Mouse (Mus musculus): ENCODE results near the gene Capn1. TPM values are rescaled to one million over a fixed set of nuclear protein-coding genes. Genes with fewer than 3 reads are reported as not detected.

The Capn1 gene
- polyA plus RNA-seq, 1 experiment, result 21.8 TPM

DNA sequence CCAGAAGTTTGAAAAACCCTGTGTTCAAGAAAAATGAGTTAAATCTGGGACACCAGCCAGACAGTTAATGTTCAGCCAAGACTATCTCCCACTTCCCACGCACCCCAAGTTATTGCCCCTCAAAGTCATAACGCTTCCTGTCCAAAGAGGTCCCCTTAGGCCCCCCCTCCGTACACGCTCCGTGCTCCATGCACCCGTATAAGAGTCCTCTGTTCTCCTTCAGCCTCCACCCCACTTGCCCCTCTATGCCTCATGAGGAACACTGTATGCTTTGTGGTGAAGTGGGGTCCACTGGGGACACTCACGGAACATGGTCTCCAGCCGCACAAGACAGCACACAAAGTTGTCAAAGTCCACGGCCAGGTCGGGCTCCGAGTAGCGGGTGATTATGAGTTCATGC, 25.7 kb downstream of the Capn1 start:
- Histone ChIP-seq H3K27me3 (ENCODE audit: control insufficient read depth, insufficient read depth, low read length, poor library complexity, severe bottlenecking) (no peaks in the 10 kb centered on the region), H3K9ac (ENCODE audit: low read depth, poor library complexity, severe bottlenecking) (no peak overlapping the region), H3K36me3 (ENCODE audit: control insufficient read depth, insufficient read depth, low read length, poor library complexity, severe bottlenecking) (no peaks in the 10 kb centered on the region), H3K4me1 (ENCODE audit: control insufficient read depth, insufficient read depth, low read length) (peaks cover 12% of the 10 kb centered on the region), H3K9me3 (replicated peaks; ENCODE audit: control insufficient read depth, insufficient read depth, low read length, poor library complexity, severe bottlenecking) (no peaks in the 10 kb centered on the region), H3K27ac (ENCODE audit: insufficient read depth, low read length) (no peak overlapping the region), H3K4me3 (ENCODE audit: low read depth, low read length) (no peak overlapping the region)
- TF ChIP-seq CTCF (IDR thresholded peaks at IDR 0.05; ENCODE audit: low read depth, low read length) (no peak), EP300 (IDR thresholded peaks at IDR 0.05; ENCODE audit: insufficient read depth, low read depth, low read length) (no peak), POLR2A (IDR thresholded peaks at IDR 0.05; ENCODE audit: insufficient read depth, low read length) (no peak)

DNA sequence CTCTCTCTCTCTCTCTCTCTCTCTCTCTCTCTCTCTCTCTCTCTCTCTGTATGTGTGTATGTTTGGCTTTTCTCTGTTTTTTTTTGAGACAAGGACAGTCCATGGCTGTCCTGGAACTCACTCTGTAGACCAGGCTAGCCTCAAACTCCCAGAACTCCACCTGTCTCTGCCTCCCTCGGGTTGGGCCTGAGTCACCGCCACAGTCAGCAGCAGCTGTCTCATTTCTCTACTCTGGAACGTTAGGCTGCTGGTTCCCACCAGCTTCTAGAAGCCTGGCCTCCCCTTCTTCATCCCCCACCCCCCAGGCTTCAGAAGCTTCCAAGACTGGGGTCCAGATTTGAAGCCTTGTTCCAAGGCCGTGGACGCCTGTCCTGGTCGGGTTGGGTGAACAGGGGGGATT, 26.1 kb downstream of the Capn1 start:
- Histone ChIP-seq H3K27ac (ENCODE audit: insufficient read depth, low read length) (no peak overlapping the region), H3K9me3 (replicated peaks; ENCODE audit: control insufficient read depth, insufficient read depth, low read length, poor library complexity, severe bottlenecking) (no peaks in the 10 kb centered on the region), H3K4me3 (ENCODE audit: low read depth, low read length) (no peak overlapping the region), H3K4me1 (ENCODE audit: control insufficient read depth, insufficient read depth, low read length) (peaks cover 12% of the 10 kb centered on the region), H3K27me3 (ENCODE audit: control insufficient read depth, insufficient read depth, low read length, poor library complexity, severe bottlenecking) (no peaks in the 10 kb centered on the region), H3K36me3 (ENCODE audit: control insufficient read depth, insufficient read depth, low read length, poor library complexity, severe bottlenecking) (no peaks in the 10 kb centered on the region), H3K9ac (ENCODE audit: low read depth, poor library complexity, severe bottlenecking) (no peak overlapping the region)
- TF ChIP-seq POLR2A (IDR thresholded peaks at IDR 0.05; ENCODE audit: insufficient read depth, low read length) (no peak), CTCF (IDR thresholded peaks at IDR 0.05; ENCODE audit: low read depth, low read length) (no peak), EP300 (IDR thresholded peaks at IDR 0.05; ENCODE audit: insufficient read depth, low read depth, low read length) (no peak)

DNA sequence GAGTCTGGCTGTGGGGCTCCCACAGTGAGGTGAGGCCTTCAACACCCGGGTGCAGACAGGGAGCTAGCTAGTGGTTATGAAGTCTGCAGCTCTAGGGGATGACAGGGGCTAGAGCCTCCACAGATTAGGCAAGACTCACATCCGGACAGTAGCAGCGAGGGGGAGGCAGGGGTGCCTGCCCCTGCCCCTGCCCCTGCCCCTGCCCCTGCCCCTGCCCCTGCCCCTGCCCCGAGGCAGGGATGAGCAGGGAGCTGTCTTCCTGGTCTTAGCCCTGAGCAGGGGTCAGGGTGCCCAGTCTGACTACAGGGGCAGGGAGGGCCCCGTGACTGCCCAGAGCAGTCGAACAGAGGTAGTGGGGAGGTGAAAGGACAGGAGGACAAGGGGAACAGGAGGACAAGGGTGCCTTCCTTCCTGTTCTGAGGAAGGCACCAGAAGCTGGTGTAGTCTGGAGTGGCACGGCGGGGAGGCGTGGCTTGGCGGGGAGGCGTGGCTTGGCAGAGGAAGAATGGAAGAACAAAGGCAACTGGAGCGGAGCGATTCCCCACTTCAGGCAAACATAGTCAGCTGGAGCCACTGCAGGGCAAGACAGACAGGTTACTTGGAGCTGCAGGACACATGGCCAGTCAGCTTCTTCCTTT, 26.8 kb downstream of the Capn1 start:
- Histone ChIP-seq H3K9ac (ENCODE audit: low read depth, poor library complexity, severe bottlenecking) (no peak overlapping the region), H3K9me3 (replicated peaks; ENCODE audit: control insufficient read depth, insufficient read depth, low read length, poor library complexity, severe bottlenecking) (no peaks in the 10 kb centered on the region), H3K36me3 (ENCODE audit: control insufficient read depth, insufficient read depth, low read length, poor library complexity, severe bottlenecking) (no peaks in the 10 kb centered on the region), H3K27ac (ENCODE audit: insufficient read depth, low read length) (no peak overlapping the region), H3K27me3 (ENCODE audit: control insufficient read depth, insufficient read depth, low read length, poor library complexity, severe bottlenecking) (no peaks in the 10 kb centered on the region), H3K4me1 (ENCODE audit: control insufficient read depth, insufficient read depth, low read length) (peaks cover 12% of the 10 kb centered on the region), H3K4me3 (ENCODE audit: low read depth, low read length) (no peak overlapping the region)
- TF ChIP-seq CTCF (IDR thresholded peaks at IDR 0.05; ENCODE audit: low read depth, low read length) (no peak), POLR2A (IDR thresholded peaks at IDR 0.05; ENCODE audit: insufficient read depth, low read length) (no peak), EP300 (IDR thresholded peaks at IDR 0.05; ENCODE audit: insufficient read depth, low read depth, low read length) (no peak)

DNA sequence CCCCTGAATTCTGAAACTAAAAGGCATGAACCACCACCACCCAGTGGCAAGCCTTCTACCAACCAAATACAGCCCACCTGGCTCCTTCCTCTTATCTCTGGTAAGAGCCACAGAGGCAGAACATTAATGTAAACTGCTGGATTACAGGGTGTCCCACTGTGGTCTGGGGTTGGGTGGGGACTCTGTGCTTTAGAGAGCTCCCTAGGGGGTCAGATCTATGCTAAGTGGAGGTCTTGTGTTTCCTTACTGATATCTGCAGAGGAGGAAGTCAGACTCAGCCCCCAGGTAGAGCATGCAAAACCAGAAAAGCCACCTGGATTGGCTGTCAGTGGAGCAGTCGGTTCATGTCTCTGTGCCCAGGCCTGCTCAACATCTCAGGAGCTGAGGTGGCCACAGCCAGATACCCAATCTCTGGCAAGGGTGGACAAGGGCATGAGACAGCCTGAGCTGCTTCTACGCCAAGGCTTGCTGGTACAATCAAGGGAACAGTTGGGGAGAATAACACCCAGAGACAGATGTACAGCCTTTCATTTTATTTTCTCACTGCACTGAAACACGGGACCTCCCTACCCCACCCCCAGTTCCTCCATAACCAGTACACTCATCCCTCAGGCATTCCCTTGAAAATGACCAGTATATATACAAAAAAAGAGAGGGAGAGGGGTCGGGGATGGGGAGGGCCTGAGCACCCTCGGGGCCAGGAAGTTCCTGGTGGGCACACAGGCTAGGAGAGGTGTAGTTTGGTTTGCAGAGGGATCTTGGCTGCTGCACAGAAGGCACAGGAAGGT, 27.5 kb downstream of the Capn1 start:
- no peak for TF ChIP-seq EP300 (IDR thresholded peaks at IDR 0.05; ENCODE audit: insufficient read depth, low read depth, low read length)
- TF ChIP-seq CTCF (IDR thresholded peaks at IDR 0.05; ENCODE audit: low read depth, low read length), result no peak
- no peak for TF ChIP-seq POLR2A (IDR thresholded peaks at IDR 0.05; ENCODE audit: insufficient read depth, low read length)
- H3K27ac ChIP-seq (ENCODE audit: insufficient read depth, low read length), result no peak overlapping the region
- H3K9ac ChIP-seq (ENCODE audit: low read depth, poor library complexity, severe bottlenecking), result no peak overlapping the region
- H3K27me3 ChIP-seq (ENCODE audit: control insufficient read depth, insufficient read depth, low read length, poor library complexity, severe bottlenecking), result no peaks in the 10 kb centered on the region
- no peak overlapping the region for H3K4me3 ChIP-seq (ENCODE audit: low read depth, low read length)
- no peaks in the 10 kb centered on the region for H3K9me3 ChIP-seq (replicated peaks; ENCODE audit: control insufficient read depth, insufficient read depth, low read length, poor library complexity, severe bottlenecking)
- no peaks in the 10 kb centered on the region for H3K36me3 ChIP-seq (ENCODE audit: control insufficient read depth, insufficient read depth, low read length, poor library complexity, severe bottlenecking)
- H3K4me1 ChIP-seq (ENCODE audit: control insufficient read depth, insufficient read depth, low read length), result peaks cover 12% of the 10 kb centered on the region

DNA sequence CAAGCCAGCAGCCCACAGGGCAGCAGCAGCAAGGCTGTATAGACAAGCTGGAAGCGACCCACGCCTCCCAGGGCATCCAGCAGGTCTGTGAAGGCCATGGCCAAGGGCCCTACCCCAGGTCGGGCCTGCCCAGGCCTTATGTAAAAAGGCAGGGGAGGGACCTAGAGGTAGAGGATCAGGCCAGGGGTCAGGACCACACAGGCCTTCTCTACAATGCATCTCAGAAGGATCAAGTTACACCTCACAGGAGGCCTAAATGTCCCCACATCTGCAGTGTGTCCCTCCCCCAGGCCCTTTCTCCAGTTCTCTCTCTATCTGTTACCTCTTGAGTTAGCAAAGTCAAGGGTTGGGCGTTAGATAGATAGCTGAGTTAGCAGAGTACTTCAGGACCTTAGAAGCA, 29.7 kb downstream of the Capn1 start, which contains the start of gene Slc22a20:
Gene Slc22a20 (minus strand): TSS at position 101 of the 400 bp plus-strand sequence.
- H3K27ac ChIP-seq (ENCODE audit: insufficient read depth, low read length), result no peak within 1 kb of the TSS
- no peaks in the 10 kb centered on the region for H3K9me3 ChIP-seq (replicated peaks; ENCODE audit: control insufficient read depth, insufficient read depth, low read length, poor library complexity, severe bottlenecking)
- TF ChIP-seq EP300 (IDR thresholded peaks at IDR 0.05; ENCODE audit: insufficient read depth, low read depth, low read length), result no peak
- H3K4me1 ChIP-seq (ENCODE audit: control insufficient read depth, insufficient read depth, low read length), result peaks cover 12% of the 10 kb centered on the region
- no peaks in the 10 kb centered on the region for H3K36me3 ChIP-seq (ENCODE audit: control insufficient read depth, insufficient read depth, low read length, poor library complexity, severe bottlenecking)
- no peaks in the 10 kb centered on the region for H3K27me3 ChIP-seq (ENCODE audit: control insufficient read depth, insufficient read depth, low read length, poor library complexity, severe bottlenecking)
- H3K4me3 ChIP-seq (ENCODE audit: low read depth, low read length), result no peak within 1 kb of the TSS
- H3K9ac ChIP-seq (ENCODE audit: low read depth, poor library complexity, severe bottlenecking), result no peak within 1 kb of the TSS

DNA sequence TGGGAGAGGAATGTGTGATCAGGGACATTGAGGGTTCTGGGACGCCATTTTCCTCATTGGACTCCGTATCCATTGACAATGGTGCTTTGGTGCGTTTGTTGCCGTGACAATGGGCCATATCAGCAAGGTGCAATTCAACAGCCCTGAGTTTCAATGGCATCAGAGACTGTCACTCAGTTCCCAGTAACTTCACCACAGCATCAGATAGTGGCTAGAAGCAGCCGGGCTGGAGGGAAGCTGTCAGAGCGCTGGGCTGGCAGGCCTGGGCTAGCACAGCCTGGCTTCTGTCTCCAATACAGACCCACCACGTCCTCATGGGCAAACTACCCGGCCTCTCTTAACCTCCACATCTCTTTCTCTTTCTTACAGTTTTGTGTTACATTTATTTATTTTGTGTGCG, 35.2 kb downstream of the Capn1 start:
- Histone ChIP-seq H3K4me3 (ENCODE audit: low read depth, low read length) (no peak overlapping the region), H3K9me3 (replicated peaks; ENCODE audit: control insufficient read depth, insufficient read depth, low read length, poor library complexity, severe bottlenecking) (no peaks in the 10 kb centered on the region), H3K36me3 (ENCODE audit: control insufficient read depth, insufficient read depth, low read length, poor library complexity, severe bottlenecking) (no peaks in the 10 kb centered on the region), H3K27ac (ENCODE audit: insufficient read depth, low read length) (no peak overlapping the region), H3K27me3 (ENCODE audit: control insufficient read depth, insufficient read depth, low read length, poor library complexity, severe bottlenecking) (no peaks in the 10 kb centered on the region), H3K4me1 (ENCODE audit: control insufficient read depth, insufficient read depth, low read length) (no peaks in the 10 kb centered on the region), H3K9ac (ENCODE audit: low read depth, poor library complexity, severe bottlenecking) (no peak overlapping the region)
- TF ChIP-seq POLR2A (IDR thresholded peaks at IDR 0.05; ENCODE audit: insufficient read depth, low read length) (no peak), EP300 (IDR thresholded peaks at IDR 0.05; ENCODE audit: insufficient read depth, low read depth, low read length) (no peak), CTCF (IDR thresholded peaks at IDR 0.05; ENCODE audit: low read depth, low read length) (no peak)
